Mouse (Mus musculus): Measurements from ENCODE around the gene Ypel1.

The Ypel1 gene

GRCm38 (mm10) chr16:17088346-17088745 is 18.9 kb downstream of the Ypel1 start:
- no peak for DNase-seq

DNA sequence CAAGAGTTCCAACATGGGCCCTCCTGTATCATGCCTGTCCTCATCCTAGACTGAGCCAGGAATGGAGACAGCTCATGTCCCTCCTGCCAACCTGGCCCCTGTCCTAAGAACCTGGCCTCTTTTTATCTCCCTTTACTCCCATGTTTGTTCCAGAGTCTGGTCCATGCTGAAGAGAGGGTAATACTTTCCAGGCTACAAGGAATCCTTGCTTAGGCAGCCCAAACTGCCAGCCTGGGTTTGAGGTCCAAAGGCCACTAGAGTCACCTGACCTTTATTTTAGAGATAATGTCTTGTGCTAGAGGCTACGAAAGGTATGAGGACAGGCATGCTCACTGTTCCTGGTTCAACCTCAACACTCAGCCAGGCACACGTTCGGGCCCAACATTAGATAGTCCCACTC is 27.4 kb downstream of the Ypel1 start:
- DNase-seq: no peak

GRCm38 (mm10) chr16:17102630-17103220 is 33.2 kb downstream of the Ypel1 start:
- DNase-seq: peak in 1 of 2 experiments; percentile 22

DNA sequence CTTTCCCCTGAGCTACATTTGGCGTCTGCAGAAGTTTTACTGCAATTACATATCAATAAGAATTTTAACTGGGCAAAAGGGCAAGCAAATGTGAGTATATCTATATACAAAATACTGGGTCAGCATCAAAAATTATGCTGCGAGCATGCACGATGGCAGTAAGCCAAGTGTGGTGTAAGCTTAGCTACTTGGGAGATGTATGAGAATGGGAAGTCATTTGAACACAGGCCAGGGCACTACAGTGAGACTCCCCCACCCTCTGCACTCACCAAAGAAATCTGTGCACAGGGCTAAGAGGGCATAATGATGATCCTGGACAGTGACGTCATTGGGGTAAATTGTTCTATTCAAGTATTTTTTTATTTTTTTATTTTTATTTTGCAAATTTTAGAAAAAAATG is 35.1 kb downstream of the Ypel1 start:
- no peak for DNase-seq

DNA sequence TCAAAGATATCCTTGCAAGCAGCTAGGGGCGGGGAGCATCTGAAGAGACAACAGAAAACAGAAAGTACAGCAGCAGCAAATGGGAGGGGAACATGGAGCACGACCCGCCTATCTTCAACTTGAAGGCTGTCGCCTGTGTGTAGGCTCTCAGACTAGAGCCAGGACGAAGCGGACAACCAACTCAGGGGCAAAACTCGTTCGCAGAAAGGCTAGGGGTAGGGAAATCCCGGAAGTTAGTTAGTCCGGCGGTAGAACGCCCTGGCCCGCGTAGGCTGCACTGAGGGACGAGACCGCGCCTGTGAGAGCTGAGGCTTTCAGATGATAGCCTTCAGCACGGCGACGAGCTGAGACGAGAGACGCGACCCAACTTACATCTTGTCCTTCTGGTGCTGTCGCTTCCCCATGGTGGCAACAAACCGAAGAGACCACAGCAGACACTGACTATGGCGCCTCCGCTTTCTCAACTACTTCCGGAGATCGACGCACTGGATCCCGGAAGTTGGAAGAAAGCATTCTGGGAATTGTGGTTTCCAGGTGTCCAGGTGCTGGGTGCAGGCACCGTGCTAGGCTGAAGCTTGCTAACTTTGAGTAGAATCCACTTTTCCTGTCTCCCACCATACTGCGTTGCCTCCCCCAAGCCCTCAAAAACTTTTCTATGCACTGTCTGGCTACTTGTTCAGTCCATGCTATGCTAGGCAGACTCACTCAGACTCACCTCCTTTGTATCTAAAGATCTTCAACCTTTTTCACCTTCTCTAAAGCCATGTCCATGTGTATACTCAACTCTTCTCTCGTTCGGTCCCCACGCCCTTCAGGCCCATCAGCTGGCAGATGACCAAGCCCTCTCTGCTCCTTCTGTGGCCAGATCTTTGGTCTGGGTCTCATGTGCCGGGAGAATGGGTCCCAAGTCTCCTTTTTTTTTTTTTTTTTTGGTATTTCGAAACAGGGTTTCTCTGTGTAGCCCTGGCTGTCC is 41.6 kb downstream of the Ypel1 start, which contains the start of gene Ppil2:
TSS of gene Ppil2 (minus strand) at position 487 of the 973 bp plus-strand sequence.
- peak; percentile 72 to 78 for DNase-seq

DNA sequence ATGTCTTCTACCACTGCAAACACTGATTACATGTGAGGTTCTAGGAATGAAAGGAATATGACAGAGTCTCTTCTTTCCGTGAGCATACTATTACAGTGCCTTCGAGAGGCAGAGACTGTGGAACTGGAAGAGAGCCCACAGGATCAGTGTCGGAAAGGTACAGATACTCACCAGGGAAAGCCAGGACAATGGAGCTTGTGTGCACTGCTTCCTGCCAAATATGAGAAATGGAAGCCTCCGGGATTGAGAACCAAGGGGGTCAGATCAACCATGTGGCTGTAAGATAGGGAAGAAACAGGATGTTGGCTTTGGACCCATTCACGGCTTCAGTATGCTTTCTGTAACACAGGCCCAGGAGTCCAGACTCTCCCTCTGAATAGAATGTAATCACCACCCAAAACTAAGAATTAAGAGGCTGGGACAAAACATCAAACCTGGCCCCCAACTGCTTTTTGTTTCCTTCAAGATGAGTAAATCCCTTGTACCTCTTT is 47.9 kb downstream of the Ypel1 start:
- no peak for DNase-seq

- no peak for DNase-seq
Observed at GRCm38 (mm10) chr16:17121569-17121968, 52.1 kb downstream of the Ypel1 start.

- DNase-seq: no peak
Observed at GRCm38 (mm10) chr16:17124119-17124870, 54.8 kb downstream of the Ypel1 start.

DNA sequence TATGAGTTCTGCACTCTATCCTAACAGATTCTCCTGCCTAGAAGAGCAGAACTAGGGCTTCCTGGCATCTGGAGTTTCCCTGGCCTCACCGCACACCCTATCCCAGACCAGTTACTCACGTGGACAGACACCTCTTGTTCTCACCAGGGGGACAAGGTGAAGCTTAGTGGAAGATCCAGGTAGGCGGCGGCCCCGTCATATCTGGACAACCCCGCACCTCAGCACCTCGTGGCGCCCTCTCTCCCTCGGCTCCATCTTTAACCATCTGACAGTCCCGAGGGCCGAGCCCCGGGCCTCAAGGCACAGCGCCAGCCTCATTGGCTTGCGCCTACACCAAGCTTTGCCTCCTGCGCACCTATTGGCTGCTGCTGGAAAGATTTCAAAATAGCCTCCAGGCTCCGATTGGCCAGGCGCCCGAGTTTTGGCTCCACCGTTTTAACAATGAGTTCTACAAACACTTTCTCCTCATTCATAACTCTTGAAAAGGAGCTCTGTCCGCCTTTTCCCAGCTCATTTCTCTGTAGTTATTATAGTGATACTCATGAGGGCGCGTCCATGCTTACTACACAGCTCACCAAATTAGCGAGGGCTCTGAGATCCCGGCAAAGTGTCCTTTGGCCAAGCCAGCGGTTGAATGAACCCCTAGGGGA is 55.5 kb downstream of the Ypel1 start, which contains the start of gene 2610318N02Rik:
TSS of gene 2610318N02Rik (minus strand) at position 297 of the 650 bp plus-strand sequence.
- peak; percentile 65 to 77 for DNase-seq

DNA sequence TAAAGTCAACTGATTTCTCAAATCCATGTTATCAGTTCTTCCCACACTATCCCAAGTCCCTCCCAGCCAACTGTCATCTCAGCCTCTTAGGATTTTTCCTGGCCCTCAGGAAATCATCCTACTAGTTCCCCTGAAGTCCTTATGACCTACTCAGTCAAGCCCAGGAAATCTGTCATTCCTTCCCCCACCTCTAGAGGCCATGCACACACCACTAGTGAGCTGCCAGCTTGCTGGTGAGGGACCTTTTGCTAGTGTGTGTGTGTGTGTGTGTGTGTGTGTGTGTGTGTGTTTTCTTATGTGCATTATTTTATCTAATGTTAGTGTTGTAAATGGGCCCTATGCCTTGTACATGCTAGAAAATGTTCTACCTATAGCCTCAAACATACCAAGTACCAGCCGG is 57.8 kb downstream of the Ypel1 start:
- peak in 1 of 2 experiments; percentile 64 for DNase-seq

GRCm38 (mm10) chr16:17131191-17132088 is 61.9 kb downstream of the Ypel1 start:
- DNase-seq: peak in 1 of 2 experiments; percentile 52

DNA sequence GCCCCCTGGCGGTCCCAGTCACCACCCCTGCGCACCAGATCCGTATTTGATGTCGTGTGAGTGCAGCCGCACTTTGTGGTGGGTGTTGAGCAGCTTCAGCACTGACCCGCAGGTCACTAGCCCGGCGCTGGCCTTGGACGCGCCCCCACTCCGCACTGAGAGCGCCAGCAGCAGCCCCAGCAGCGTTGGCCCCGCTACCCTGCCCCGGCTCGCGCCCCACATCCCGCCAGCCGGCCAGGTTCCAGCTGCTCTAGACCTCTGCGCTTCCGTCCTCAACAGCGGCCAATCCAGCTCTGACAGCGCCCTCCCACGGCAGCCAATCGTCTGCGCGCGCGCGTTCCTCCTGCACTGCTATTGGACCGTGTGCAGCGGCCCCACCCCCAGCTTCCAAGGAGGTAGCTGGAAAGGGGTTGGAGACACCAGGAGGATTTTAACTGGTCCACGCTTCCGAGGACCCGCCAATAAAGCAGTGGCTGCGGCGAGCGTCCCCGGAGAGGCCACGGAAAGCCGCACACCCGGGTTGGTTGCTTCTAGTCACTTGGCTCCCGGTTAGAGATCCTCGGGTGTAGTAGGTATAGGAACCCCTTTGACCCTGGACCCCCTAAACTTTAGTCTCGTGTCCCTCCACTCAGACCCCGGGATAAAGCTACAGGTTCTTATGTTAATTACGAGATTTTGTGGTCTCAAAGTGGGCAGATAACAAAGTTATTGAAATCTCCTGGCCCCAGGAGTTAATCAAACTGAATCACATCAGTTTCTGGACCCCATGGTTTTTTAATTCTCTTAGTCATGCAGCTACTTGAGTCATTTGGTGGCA is 62.8 kb downstream of the Ypel1 start, which contains the start of gene Sdf2l1:
TSS of gene Sdf2l1 (minus strand) at position 295 of the 817 bp plus-strand sequence.
- DNase-seq: peak; percentile 98 to 99

- no peak for DNase-seq
Observed at GRCm38 (mm10) chr16:17132906-17133200, 63.4 kb downstream of the Ypel1 start.

Data from cerebellum, postnatal 25 days (tissue).